Mouse (Mus musculus): ENCODE results near the gene Ddx41. TPM values are rescaled to one million over a fixed set of nuclear protein-coding genes. Genes with fewer than 3 reads are reported as not detected.

The Ddx41 gene
- polyA plus RNA-seq, 1 experiment from 2014 or later: 89.1 TPM

- H3K27me3 ChIP-seq (ENCODE audit: insufficient read depth, low read length): no peaks in the 10 kb centered on the region
- no peak for ATAC-seq (ENCODE audit: low FRiP score, low TSS enrichment)
These were observed 37.6 kb downstream of the Ddx41 start for GRCm38 (mm10) chr13:55498906-55499305.

GRCm38 (mm10) chr13:55496661-55497060, 39.8 kb downstream of the Ddx41 start:
- Histone ChIP-seq H3K36me3 (ENCODE audit: insufficient read depth, low read length) (peaks cover 19% of the 10 kb centered on the region; the same call in 1 of the 2 replicates), H3K4me1 (ENCODE audit: insufficient read depth, low read length) (0 out of 2 replicates have a peak, but pooled peaks cover 6% of the 10 kb centered on the region), H3K9ac (replicated peaks; ENCODE audit: low read length) (no peak overlapping the region), H3K4me3 (ENCODE audit: low read length) (no peak overlapping the region), H3K27me3 (ENCODE audit: insufficient read depth, low read length) (no peaks in the 10 kb centered on the region), H3K27ac (ENCODE audit: low read length) (no peak overlapping the region), H3K9me3 (ENCODE audit: low read length) (no peaks in the 10 kb centered on the region), H3K4me2 (replicated peaks; ENCODE audit: low read depth, low read length) (no peak overlapping the region)
- ATAC-seq (ENCODE audit: low FRiP score, low TSS enrichment): no peak
- WGBS: 80% methylated on average over 6 of the region's 6 CpGs

More at GRCm38 (mm10) chr13:55498906-55499305, 37.6 kb downstream of the Ddx41 start:
- Histone ChIP-seq H3K4me2 (replicated peaks; ENCODE audit: low read depth, low read length) (no peak overlapping the region), H3K9me3 (ENCODE audit: low read length) (no peaks in the 10 kb centered on the region), H3K4me3 (ENCODE audit: low read length) (no peak overlapping the region), H3K27ac (ENCODE audit: low read length) (no peak overlapping the region), H3K4me1 (ENCODE audit: insufficient read depth, low read length) (0 out of 2 replicates have a peak, but pooled peaks cover 6% of the 10 kb centered on the region), H3K9ac (replicated peaks; ENCODE audit: low read length) (no peak overlapping the region), H3K36me3 (ENCODE audit: insufficient read depth, low read length) (peaks cover 32% of the 10 kb centered on the region)
- 57% methylated on average over 11 of the region's 11 CpGs for WGBS

GRCm38 (mm10) chr13:55495702-55496101, 40.8 kb downstream of the Ddx41 start:
- ATAC-seq (ENCODE audit: low FRiP score, low TSS enrichment): no peak
- no peaks in the 10 kb centered on the region for H3K27me3 ChIP-seq (ENCODE audit: insufficient read depth, low read length)
- H3K36me3 ChIP-seq (ENCODE audit: insufficient read depth, low read length): peaks cover 14% of the 10 kb centered on the region; the same call in 1 of the 2 replicates
- H3K4me2 ChIP-seq (replicated peaks; ENCODE audit: low read depth, low read length): no peak overlapping the region
- no peak overlapping the region for H3K4me3 ChIP-seq (ENCODE audit: low read length)
- no peak overlapping the region for H3K27ac ChIP-seq (ENCODE audit: low read length)
- no peak overlapping the region for H3K9ac ChIP-seq (replicated peaks; ENCODE audit: low read length)
- WGBS: 45% methylated on average over 4 of the region's 4 CpGs
- H3K9me3 ChIP-seq (ENCODE audit: low read length): no peaks in the 10 kb centered on the region
- H3K4me1 ChIP-seq (ENCODE audit: insufficient read depth, low read length): 0 out of 2 replicates have a peak, but pooled peaks cover 6% of the 10 kb centered on the region

GRCm38 (mm10) chr13:55494883-55495621, 41.4 kb downstream of the Ddx41 start:
- Histone ChIP-seq H3K27me3 (ENCODE audit: insufficient read depth, low read length) (no peaks in the 10 kb centered on the region), H3K36me3 (ENCODE audit: insufficient read depth, low read length) (peaks cover 14% of the 10 kb centered on the region; the same call in 1 of the 2 replicates), H3K9me3 (ENCODE audit: low read length) (no peaks in the 10 kb centered on the region), H3K4me2 (replicated peaks; ENCODE audit: low read depth, low read length) (no peak overlapping the region), H3K4me1 (ENCODE audit: insufficient read depth, low read length) (0 out of 2 replicates have a peak, but pooled peaks cover 6% of the 10 kb centered on the region), H3K9ac (replicated peaks; ENCODE audit: low read length) (no peak overlapping the region), H3K27ac (ENCODE audit: low read length) (no peak overlapping the region), H3K4me3 (ENCODE audit: low read length) (no peak overlapping the region)
- 26% methylated on average over 18 of the region's 18 CpGs for WGBS
- no peak for ATAC-seq (ENCODE audit: low FRiP score, low TSS enrichment)

GRCm38 (mm10) chr13:55494257-55494656, 42.2 kb downstream of the Ddx41 start:
- Histone ChIP-seq H3K4me1 (ENCODE audit: insufficient read depth, low read length) (0 out of 2 replicates have a peak, but pooled peaks cover 6% of the 10 kb centered on the region), H3K9ac (replicated peaks; ENCODE audit: low read length) (no peak overlapping the region), H3K27me3 (ENCODE audit: insufficient read depth, low read length) (no peaks in the 10 kb centered on the region), H3K4me3 (ENCODE audit: low read length) (no peak overlapping the region), H3K36me3 (ENCODE audit: insufficient read depth, low read length) (peaks cover 14% of the 10 kb centered on the region; the same call in 1 of the 2 replicates), H3K9me3 (ENCODE audit: low read length) (no peaks in the 10 kb centered on the region), H3K4me2 (replicated peaks; ENCODE audit: low read depth, low read length) (no peak overlapping the region), H3K27ac (ENCODE audit: low read length) (no peak overlapping the region)
- 21% methylated on average over 2 of the region's 2 CpGs for WGBS
- 0 out of 2 replicates have a peak, but pooled peaks have one; percentile 14 for ATAC-seq (ENCODE audit: low FRiP score, low TSS enrichment)

- peaks cover 41% of the 10 kb centered on the region for H3K4me1 ChIP-seq (ENCODE audit: insufficient read depth, low read length)
- no peaks in the 10 kb centered on the region for H3K27me3 ChIP-seq (ENCODE audit: insufficient read depth, low read length)
- H3K4me2 ChIP-seq (replicated peaks; ENCODE audit: low read depth, low read length): peak within 1 kb of the TSS; percentile 67
- peak within 1 kb of the TSS; percentile 92 for H3K27ac ChIP-seq (ENCODE audit: low read length)
- under 1% methylated on average over 50 of the region's 83 CpGs for WGBS
- no peaks in the 10 kb centered on the region; the same call in 1 of the 2 replicates for H3K36me3 ChIP-seq (ENCODE audit: insufficient read depth, low read length)
- H3K9me3 ChIP-seq (ENCODE audit: low read length): no peaks in the 10 kb centered on the region
- peak within 1 kb of the TSS; percentile 68 for H3K4me3 ChIP-seq (ENCODE audit: low read length)
- H3K9ac ChIP-seq (replicated peaks; ENCODE audit: low read length): peak within 1 kb of the TSS; percentile 98
- peak; percentile 85 for ATAC-seq (ENCODE audit: low FRiP score, low TSS enrichment)
These were observed 48.6 kb downstream of the Ddx41 start, which contains the start of gene Dbn1 for GRCm38 (mm10) chr13:55487578-55488498. Gene Dbn1 (minus strand): TSS chr13:55488111.

- ATAC-seq (ENCODE audit: low FRiP score, low TSS enrichment): peak; percentile 68
- H3K4me1 ChIP-seq (ENCODE audit: insufficient read depth, low read length): peaks cover 43% of the 10 kb centered on the region
- H3K36me3 ChIP-seq (ENCODE audit: insufficient read depth, low read length): peaks cover 4% of the 10 kb centered on the region
- no peaks in the 10 kb centered on the region for H3K9me3 ChIP-seq (ENCODE audit: low read length)
- peak overlapping the region; percentile 92 for H3K27ac ChIP-seq (ENCODE audit: low read length)
- no peaks in the 10 kb centered on the region for H3K27me3 ChIP-seq (ENCODE audit: insufficient read depth, low read length)
- peak overlapping the region; percentile 98 for H3K9ac ChIP-seq (replicated peaks; ENCODE audit: low read length)
- whole genome bisulfite sequencing: under 1% methylated on average over 25 of the region's 29 CpGs
- H3K4me3 ChIP-seq (ENCODE audit: low read length): peak overlapping the region; percentile 68
- H3K4me2 ChIP-seq (replicated peaks; ENCODE audit: low read depth, low read length): peak overlapping the region; percentile 67
These were observed 49.4 kb downstream of the Ddx41 start for GRCm38 (mm10) chr13:55486916-55487577.

GRCm38 (mm10) chr13:55486029-55486794, 50.2 kb downstream of the Ddx41 start:
- H3K4me3 ChIP-seq (ENCODE audit: low read length): peak overlapping the region; percentile 68
- ATAC-seq (ENCODE audit: low FRiP score, low TSS enrichment): no peak
- H3K27me3 ChIP-seq (ENCODE audit: insufficient read depth, low read length): no peaks in the 10 kb centered on the region
- peaks cover 12% of the 10 kb centered on the region for H3K36me3 ChIP-seq (ENCODE audit: insufficient read depth, low read length)
- H3K9me3 ChIP-seq (ENCODE audit: low read length): no peaks in the 10 kb centered on the region
- peak overlapping the region; percentile 98 for H3K9ac ChIP-seq (replicated peaks; ENCODE audit: low read length)
- WGBS: 30% methylated on average over 14 of the region's 14 CpGs
- peaks cover 43% of the 10 kb centered on the region for H3K4me1 ChIP-seq (ENCODE audit: insufficient read depth, low read length)
- H3K4me2 ChIP-seq (replicated peaks; ENCODE audit: low read depth, low read length): peak overlapping the region; percentile 67
- no peak overlapping the region for H3K27ac ChIP-seq (ENCODE audit: low read length)
